Mouse (Mus musculus) activated CD4-positive, CD25-positive, alpha-beta regulatory T cell, adult 4 months (primary cell): ENCODE data around the gene Slc35f4. TPM values are rescaled to one million over a fixed set of nuclear protein-coding genes. Genes with fewer than 3 reads are reported as not detected.

Source experiments
- ATAC-seq: one replicate; pipeline ENCODE4 v1.8.0; 2017
- polyA plus RNA-seq, 2 experiments: library from polyadenylated mRNA; unstranded; fragments of 100-300 nt; shearing (Covaris generic); gene quantifications; one replicate each; pipeline ENCODE4 v1.2.1; 2017

The Slc35f4 gene
- polyA plus RNA-seq, 2 experiments from 2014 or later: 0.19 TPM; not detected in 1

- ATAC-seq: no peak
These were observed 177.5 kb downstream of the Slc35f4 start for GRCm38 (mm10) chr14:49348164-49348896.

GRCm38 (mm10) chr14:49345835-49346234, 180.0 kb downstream of the Slc35f4 start:
- no peak for ATAC-seq

GRCm38 (mm10) chr14:49337011-49337410, 188.8 kb downstream of the Slc35f4 start:
- ATAC-seq: no peak

- ATAC-seq: no peak
These were observed 192.0 kb downstream of the Slc35f4 start for GRCm38 (mm10) chr14:49333841-49334240.

- no peak for ATAC-seq
These were observed 209.4 kb downstream of the Slc35f4 start for GRCm38 (mm10) chr14:49316493-49316894.

- no peak for ATAC-seq
These were observed 211.9 kb downstream of the Slc35f4 start for GRCm38 (mm10) chr14:49313981-49314380.

GRCm38 (mm10) chr14:49313376-49313775, 212.5 kb downstream of the Slc35f4 start:
- ATAC-seq: no peak

GRCm38 (mm10) chr14:49311548-49311947, 214.3 kb downstream of the Slc35f4 start:
- no peak for ATAC-seq

GRCm38 (mm10) chr14:49311091-49311492, 214.8 kb downstream of the Slc35f4 start:
- ATAC-seq: no peak

GRCm38 (mm10) chr14:49309670-49310069, 216.2 kb downstream of the Slc35f4 start:
- no peak for ATAC-seq

GRCm38 (mm10) chr14:49308591-49308990, 217.3 kb downstream of the Slc35f4 start:
- ATAC-seq: no peak

- ATAC-seq: no peak
These were observed 218.0 kb downstream of the Slc35f4 start for GRCm38 (mm10) chr14:49307842-49308241.

- no peak for ATAC-seq
These were observed 220.1 kb downstream of the Slc35f4 start for GRCm38 (mm10) chr14:49305534-49306409.

- no peak for ATAC-seq
These were observed 223.5 kb downstream of the Slc35f4 start for GRCm38 (mm10) chr14:49302271-49302857.

GRCm38 (mm10) chr14:49300981-49301619, 224.7 kb downstream of the Slc35f4 start:
- no peak for ATAC-seq

- ATAC-seq: no peak
These were observed 225.5 kb downstream of the Slc35f4 start for GRCm38 (mm10) chr14:49300326-49300725.

- no peak for ATAC-seq
These were observed 231.9 kb downstream of the Slc35f4 start for GRCm38 (mm10) chr14:49293802-49294449.

GRCm38 (mm10) chr14:49290029-49290745, 235.7 kb downstream of the Slc35f4 start:
- no peak for ATAC-seq

GRCm38 (mm10) chr14:49283784-49284655, 241.8 kb downstream of the Slc35f4 start:
- no peak for ATAC-seq

GRCm38 (mm10) chr14:49278880-49279279, 247.0 kb downstream of the Slc35f4 start:
- no peak for ATAC-seq
